Mouse (Mus musculus): ENCODE measurements around the gene Fkbp9.

DNA sequence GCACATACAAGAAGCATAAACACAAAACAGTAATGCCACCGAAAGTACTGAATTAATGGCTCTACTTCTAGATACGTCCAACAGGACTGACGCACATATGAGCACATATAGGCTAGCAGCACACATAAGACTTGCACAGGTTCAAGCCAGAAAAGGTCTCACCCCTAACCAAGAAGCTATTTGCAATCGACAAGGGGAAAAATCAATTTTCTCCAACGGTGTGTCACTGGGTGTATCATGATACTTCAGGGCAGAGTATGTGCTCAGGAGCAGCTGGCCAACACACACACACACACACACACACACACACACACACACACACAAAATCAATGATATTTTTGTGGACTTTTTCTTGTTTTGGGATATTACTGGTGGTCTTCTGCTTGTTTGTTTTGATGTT lies 73.6 kb downstream of the Fkbp9 start:
- TF ChIP-seq CTCF (IDR thresholded peaks at IDR 0.05; ENCODE audit: low read depth): no peak
- TF ChIP-seq EP300 (IDR thresholded peaks at IDR 0.05; ENCODE audit: low read depth): no peak
